Mouse (Mus musculus): ENCODE results near the gene Faap20. TPM values are rescaled to one million over a fixed set of nuclear protein-coding genes. Genes with fewer than 3 reads are reported as not detected.
A peak's percentile ranks its signal among the peaks of the same experiment; 100 is the strongest.

Faap20 gene
- polyA plus RNA-seq (2016; fragmentation: Nextera tagmentation; extraction: Ambion mirVana): 90.8 and 98.6 TPM in 2 replicates

DNA sequence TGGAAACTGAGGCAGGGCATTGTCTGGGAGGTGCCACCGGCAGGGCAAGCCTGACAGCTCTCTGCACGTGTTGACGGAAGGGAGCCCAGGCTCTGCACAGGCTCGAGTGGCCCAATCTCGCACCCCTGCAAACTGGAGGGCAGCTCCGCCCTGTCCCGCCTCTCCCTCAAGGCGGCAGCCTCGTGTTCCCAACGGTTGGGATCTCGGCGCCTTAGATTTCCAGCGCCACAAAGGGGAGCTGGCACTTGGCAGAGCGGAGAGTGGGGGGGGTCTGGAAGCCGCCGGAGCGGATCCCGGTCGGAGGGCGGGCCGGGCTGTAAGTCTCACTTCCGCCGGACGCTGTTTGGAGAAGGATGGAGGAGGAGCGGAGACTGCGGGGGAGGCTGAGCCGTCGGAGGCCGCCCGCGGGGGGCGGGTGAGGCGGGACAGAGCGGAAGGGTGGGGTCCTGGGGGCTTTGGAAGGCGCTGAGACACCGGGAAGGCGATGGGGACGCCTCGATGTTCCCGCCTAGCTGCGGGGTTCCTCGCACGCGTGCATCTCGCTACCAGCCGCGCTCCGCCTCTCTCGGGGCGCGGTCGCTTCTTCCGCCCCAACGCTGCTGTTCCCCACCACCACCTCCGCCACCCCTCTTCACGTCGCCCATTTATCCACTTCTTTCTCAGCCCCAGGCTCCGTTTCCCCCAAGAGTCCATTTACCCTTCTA is at the start of gene Faap20:
Gene Faap20, plus strand, starts transcription at position 155 of the 704 bp plus-strand sequence.
- no peaks in the 10 kb centered on the region for H3K9me3 ChIP-seq (replicated peaks)
- peak within 1 kb of the TSS; percentile 63 for H3K4me3 ChIP-seq
- under 1% methylated on average over 58 of the region's 58 CpGs for WGBS
- H3K4me2 ChIP-seq (replicated peaks): peak within 1 kb of the TSS; percentile 92
- peak within 1 kb of the TSS; percentile 88 for H3K9ac ChIP-seq
- peaks cover 34% of the 10 kb centered on the region for H3K4me1 ChIP-seq
- H3K27ac ChIP-seq: peak within 1 kb of the TSS; percentile 98
- peaks cover 7% of the 10 kb centered on the region; the same call in 1 of the 2 replicates for H3K36me3 ChIP-seq
- no peaks in the 10 kb centered on the region for H3K27me3 ChIP-seq
- ATAC-seq (ENCODE audit: low FRiP score): peak; percentile 91

DNA sequence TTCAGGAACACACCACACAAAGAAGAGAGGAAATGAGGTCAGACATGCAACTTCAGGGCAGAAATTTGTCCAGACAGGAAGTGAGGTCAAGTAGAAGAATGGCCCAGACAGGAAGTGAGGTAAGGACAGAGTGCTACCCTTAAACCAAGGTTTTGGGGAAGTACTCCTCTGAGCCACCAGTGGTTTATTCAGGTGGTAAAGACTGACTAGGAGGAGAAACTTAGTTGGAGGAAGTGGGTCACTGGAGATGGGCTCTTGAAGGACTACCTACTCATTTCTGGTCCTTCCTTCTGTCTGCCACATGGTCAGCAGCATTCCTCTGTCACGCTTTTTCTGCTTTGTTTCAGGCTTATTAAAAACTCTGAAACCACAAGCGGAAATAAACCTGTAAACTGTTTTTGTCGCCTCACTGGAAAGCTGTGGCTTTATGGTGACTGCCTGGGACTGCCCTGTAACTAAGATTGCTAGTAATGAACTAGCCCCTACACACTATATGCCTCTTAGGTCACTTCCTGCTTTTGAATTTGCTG is 48.7 kb upstream of the Faap20 start:
- no peak overlapping the region for H3K4me3 ChIP-seq
- no peaks in the 10 kb centered on the region for H3K27me3 ChIP-seq
- no peak overlapping the region for H3K27ac ChIP-seq
- ATAC-seq (ENCODE audit: low FRiP score): no peak
- H3K4me1 ChIP-seq: peaks cover 60% of the 10 kb centered on the region
- no peaks in the 10 kb centered on the region for H3K36me3 ChIP-seq
- no peaks in the 10 kb centered on the region for H3K9me3 ChIP-seq (replicated peaks)
- H3K9ac ChIP-seq: no peak overlapping the region
- no peak overlapping the region for H3K4me2 ChIP-seq (replicated peaks)
- 86% methylated on average over 3 of the region's 3 CpGs for WGBS

DNA sequence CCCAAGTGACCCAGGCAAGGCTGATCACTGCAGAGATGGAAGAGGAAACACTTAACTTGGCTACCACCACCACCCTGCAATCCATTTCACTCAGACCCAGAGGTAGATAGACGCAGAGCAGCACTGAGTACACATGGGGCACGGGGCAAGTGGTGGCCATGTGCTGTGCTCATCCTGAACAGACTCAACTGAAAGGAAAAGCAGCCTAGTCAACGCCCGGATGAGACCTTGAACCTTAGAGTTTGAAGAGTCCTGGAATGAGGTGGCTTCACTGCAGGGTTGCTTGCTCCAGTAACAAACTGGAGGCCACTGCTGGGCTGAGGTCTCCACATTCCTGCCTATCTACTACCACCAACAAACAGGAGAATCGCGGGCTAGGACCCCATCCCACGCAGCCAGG is 47.8 kb upstream of the Faap20 start:
- H3K4me1 ChIP-seq: peaks cover 59% of the 10 kb centered on the region

DNA sequence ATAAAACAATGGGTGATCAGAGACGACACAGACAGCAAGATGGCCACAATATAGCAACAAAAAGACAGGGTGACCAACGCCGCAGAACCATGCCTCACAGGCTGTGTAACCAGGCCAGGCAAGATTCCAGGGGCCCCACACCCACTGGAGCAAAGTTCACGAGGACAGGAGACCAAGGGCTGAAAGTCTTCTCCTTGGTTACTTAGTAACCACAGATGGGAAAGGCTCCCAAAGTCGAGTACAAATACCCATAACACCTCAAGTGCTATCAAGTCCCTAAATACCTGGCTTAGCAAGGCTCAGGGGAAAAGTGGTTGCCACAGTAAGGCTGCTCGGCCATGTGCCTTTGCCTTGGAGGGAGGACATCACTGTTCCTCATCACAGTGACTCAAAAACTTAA is 43.7 kb upstream of the Faap20 start:
- H3K4me1 ChIP-seq: peaks cover 61% of the 10 kb centered on the region
- no peak overlapping the region for H3K27ac ChIP-seq
- no peak overlapping the region for H3K4me2 ChIP-seq (replicated peaks)
- 65% methylated on average over 6 of the region's 6 CpGs for WGBS
- no peak for ATAC-seq (ENCODE audit: low FRiP score)
- H3K9me3 ChIP-seq (replicated peaks): no peaks in the 10 kb centered on the region
- H3K36me3 ChIP-seq: 0 out of 2 replicates have a peak, but pooled peaks cover 4% of the 10 kb centered on the region
- no peak overlapping the region for H3K4me3 ChIP-seq
- no peak overlapping the region for H3K9ac ChIP-seq
- H3K27me3 ChIP-seq: no peaks in the 10 kb centered on the region

More for the DNA sequence above, 47.8 kb upstream of the Faap20 start:
- H3K9me3 ChIP-seq (replicated peaks): no peaks in the 10 kb centered on the region
- H3K9ac ChIP-seq: no peak overlapping the region
- H3K4me3 ChIP-seq: no peak overlapping the region
- no peak overlapping the region for H3K4me2 ChIP-seq (replicated peaks)
- no peak for ATAC-seq (ENCODE audit: low FRiP score)
- H3K36me3 ChIP-seq: no peaks in the 10 kb centered on the region
- H3K27ac ChIP-seq: no peak overlapping the region
- WGBS: 88% methylated on average over 7 of the region's 7 CpGs
- H3K27me3 ChIP-seq: no peaks in the 10 kb centered on the region

DNA sequence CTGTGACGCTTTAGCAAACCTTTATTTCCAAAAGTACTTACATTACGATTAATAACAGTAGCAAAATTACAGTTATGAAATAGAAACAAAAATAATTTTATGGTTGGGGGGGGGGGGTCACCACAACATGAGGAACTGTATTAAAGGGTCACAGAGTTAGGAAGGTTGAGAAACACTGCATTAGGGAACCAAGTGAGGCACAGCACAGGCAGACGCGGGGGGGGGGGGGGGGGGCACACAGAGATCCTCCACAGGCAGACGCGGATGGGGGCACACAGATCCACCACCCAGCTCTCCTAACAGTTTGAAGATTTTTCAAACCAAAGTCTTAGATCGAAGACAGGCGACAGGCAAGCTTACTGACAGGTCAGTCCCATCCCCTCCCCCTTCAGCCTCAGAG is 43.1 kb upstream of the Faap20 start:
- Histone ChIP-seq H3K4me2 (replicated peaks) (0 out of 2 replicates have a peak overlapping the region, but pooled peaks have one; percentile 6), H3K9me3 (replicated peaks) (no peaks in the 10 kb centered on the region), H3K4me1 (peaks cover 57% of the 10 kb centered on the region), H3K27ac (no peak overlapping the region), H3K9ac (no peak overlapping the region), H3K36me3 (0 out of 2 replicates have a peak, but pooled peaks cover 9% of the 10 kb centered on the region), H3K4me3 (no peak overlapping the region), H3K27me3 (no peaks in the 10 kb centered on the region)
- no peak for ATAC-seq (ENCODE audit: low FRiP score)
- WGBS: 77% methylated on average over 8 of the region's 8 CpGs

DNA sequence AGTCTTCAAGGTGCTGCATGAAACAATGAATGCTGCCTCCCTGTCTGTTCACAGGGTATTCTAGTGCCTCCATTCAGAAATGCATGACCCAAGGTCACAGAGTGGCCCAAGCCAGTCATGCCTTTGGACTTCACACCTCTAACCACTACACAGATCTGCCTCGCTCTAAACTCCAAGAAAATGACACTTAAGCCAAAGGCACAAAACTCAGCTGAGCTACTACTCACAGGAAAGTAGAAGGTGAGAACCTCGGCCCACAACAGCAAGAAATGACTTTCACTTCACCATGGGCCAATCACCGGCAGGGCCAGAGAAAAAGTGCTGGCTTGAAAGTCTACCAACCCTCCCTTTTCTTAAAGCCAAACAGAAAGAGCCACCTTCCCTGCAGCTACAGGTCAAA is 41.8 kb upstream of the Faap20 start:
- ATAC-seq (ENCODE audit: low FRiP score): no peak
- Histone ChIP-seq H3K9me3 (replicated peaks) (no peaks in the 10 kb centered on the region), H3K9ac (no peak overlapping the region), H3K4me1 (peaks cover 50% of the 10 kb centered on the region), H3K4me3 (no peak overlapping the region), H3K36me3 (0 out of 2 replicates have a peak, but pooled peaks cover 12% of the 10 kb centered on the region), H3K27ac (no peak overlapping the region), H3K4me2 (replicated peaks) (no peak overlapping the region), H3K27me3 (no peaks in the 10 kb centered on the region)
- 54% methylated on average over 3 of the region's 3 CpGs for WGBS

DNA sequence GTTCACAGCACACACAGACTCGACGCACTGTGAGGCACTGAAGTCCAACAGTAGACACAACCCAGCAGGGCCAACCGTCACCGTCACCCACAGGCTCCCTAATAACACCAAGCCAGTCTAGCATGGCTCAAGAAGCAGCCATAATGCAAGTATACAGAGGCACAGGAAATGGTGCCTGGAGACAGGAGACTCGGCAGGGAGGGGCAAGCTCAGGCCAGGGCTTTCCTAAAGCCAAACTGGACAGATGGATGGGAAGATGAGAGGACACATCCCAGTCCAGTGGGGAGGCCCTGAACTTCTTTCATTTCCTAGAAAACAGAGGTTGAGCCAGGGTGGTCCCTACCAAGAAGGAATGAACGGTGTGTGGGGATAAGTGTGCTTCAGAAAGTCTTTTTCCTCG is 41.0 kb upstream of the Faap20 start:
- Histone ChIP-seq H3K27ac (peak overlapping the region; percentile 62), H3K4me1 (peaks cover 53% of the 10 kb centered on the region), H3K4me2 (replicated peaks) (no peak overlapping the region), H3K4me3 (no peak overlapping the region), H3K36me3 (0 out of 2 replicates have a peak, but pooled peaks cover 12% of the 10 kb centered on the region), H3K27me3 (no peaks in the 10 kb centered on the region), H3K9ac (no peak overlapping the region), H3K9me3 (replicated peaks) (no peaks in the 10 kb centered on the region)
- 47% methylated on average over 7 of the region's 7 CpGs for WGBS
- ATAC-seq (ENCODE audit: low FRiP score): no peak

DNA sequence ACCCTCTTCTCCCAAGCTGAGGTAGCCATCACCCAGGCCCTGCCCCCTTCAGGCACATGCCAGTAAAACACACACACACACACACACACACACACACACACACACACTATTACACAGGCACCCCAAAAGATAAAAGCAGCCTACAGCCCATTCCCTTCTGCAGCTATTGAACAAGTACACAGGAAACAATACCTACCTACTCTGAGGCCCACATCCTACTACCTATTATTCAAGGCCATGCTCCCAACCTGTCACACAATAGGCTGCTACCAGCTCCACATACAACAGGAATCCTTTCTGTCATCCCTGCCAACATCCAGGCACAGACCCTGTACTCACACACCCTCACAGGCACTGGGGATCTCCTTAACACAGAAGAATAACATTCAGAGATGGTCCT is 40.5 kb upstream of the Faap20 start:
- H3K4me1 ChIP-seq: peaks cover 58% of the 10 kb centered on the region
- H3K4me3 ChIP-seq: no peak overlapping the region
- no peaks in the 10 kb centered on the region for H3K9me3 ChIP-seq (replicated peaks)
- H3K4me2 ChIP-seq (replicated peaks): no peak overlapping the region
- H3K9ac ChIP-seq: no peak overlapping the region
- no peaks in the 10 kb centered on the region for H3K27me3 ChIP-seq
- ATAC-seq (ENCODE audit: low FRiP score): no peak
- 0 out of 2 replicates have a peak overlapping the region, but pooled peaks have one; percentile 62 for H3K27ac ChIP-seq
- 0 out of 2 replicates have a peak, but pooled peaks cover 12% of the 10 kb centered on the region for H3K36me3 ChIP-seq

- Histone ChIP-seq H3K4me3 (no peak overlapping the region), H3K9ac (no peak overlapping the region), H3K9me3 (replicated peaks) (no peaks in the 10 kb centered on the region), H3K27ac (no peak overlapping the region), H3K27me3 (no peaks in the 10 kb centered on the region), H3K4me1 (peaks cover 62% of the 10 kb centered on the region), H3K4me2 (replicated peaks) (no peak overlapping the region), H3K36me3 (0 out of 2 replicates have a peak, but pooled peaks cover 12% of the 10 kb centered on the region)
- 96% methylated on average over 5 of the region's 5 CpGs for WGBS
- no peak for ATAC-seq (ENCODE audit: low FRiP score)
These were observed 40.1 kb upstream of the Faap20 start for GRCm38 (mm10) chr4:155209494-155209893.

GRCm38 (mm10) chr4:155213052-155213751 is 36.4 kb upstream of the Faap20 start:
- Histone ChIP-seq H3K4me3 (no peak overlapping the region), H3K9ac (peak overlapping the region; percentile 8; the same call in 1 of the 2 replicates), H3K27ac (no peak overlapping the region), H3K36me3 (0 out of 2 replicates have a peak, but pooled peaks cover 12% of the 10 kb centered on the region), H3K4me2 (replicated peaks) (no peak overlapping the region), H3K9me3 (replicated peaks) (no peaks in the 10 kb centered on the region), H3K4me1 (peaks cover 70% of the 10 kb centered on the region), H3K27me3 (no peaks in the 10 kb centered on the region)
- no peak for ATAC-seq (ENCODE audit: low FRiP score)
- 67% methylated on average over 9 of the region's 9 CpGs for WGBS

DNA sequence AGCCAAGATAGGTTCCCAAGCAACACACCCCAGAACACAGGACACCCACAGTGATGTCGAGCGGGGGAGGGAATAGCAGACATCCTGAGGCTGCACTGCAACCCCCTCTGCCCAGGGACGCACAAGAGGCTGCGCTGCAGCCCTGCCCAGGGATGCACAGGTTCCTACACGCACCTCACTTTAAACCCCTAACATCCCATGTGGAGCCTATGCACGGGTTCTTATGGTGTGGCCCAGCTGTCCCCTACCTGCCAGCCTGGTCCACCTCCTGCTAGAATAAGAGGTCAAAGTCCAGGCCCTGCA is 35.9 kb upstream of the Faap20 start:
- Histone ChIP-seq H3K27me3 (no peaks in the 10 kb centered on the region), H3K4me2 (replicated peaks) (no peak overlapping the region), H3K9me3 (replicated peaks) (no peaks in the 10 kb centered on the region), H3K4me3 (no peak overlapping the region), H3K36me3 (0 out of 2 replicates have a peak, but pooled peaks cover 12% of the 10 kb centered on the region), H3K4me1 (peaks cover 70% of the 10 kb centered on the region), H3K9ac (peak overlapping the region; percentile 8; the same call in 1 of the 2 replicates), H3K27ac (no peak overlapping the region)
- no peak for ATAC-seq (ENCODE audit: low FRiP score)
- WGBS: 64% methylated on average over 6 of the region's 6 CpGs

GRCm38 (mm10) chr4:155214188-155214587 is 35.4 kb upstream of the Faap20 start:
- 0 out of 2 replicates have a peak overlapping the region, but pooled peaks have one; percentile 8 for H3K9ac ChIP-seq
- WGBS: 76% methylated on average over 6 of the region's 6 CpGs
- H3K36me3 ChIP-seq: 0 out of 2 replicates have a peak, but pooled peaks cover 12% of the 10 kb centered on the region
- ATAC-seq (ENCODE audit: low FRiP score): no peak
- H3K4me2 ChIP-seq (replicated peaks): no peak overlapping the region
- H3K9me3 ChIP-seq (replicated peaks): no peaks in the 10 kb centered on the region
- H3K4me1 ChIP-seq: peaks cover 71% of the 10 kb centered on the region
- H3K27me3 ChIP-seq: no peaks in the 10 kb centered on the region
- no peak overlapping the region for H3K27ac ChIP-seq
- no peak overlapping the region for H3K4me3 ChIP-seq
